Comparison of ENCODE assay signal across 12 mouse cellular contexts in genomic region chr14:31462886-31463285, GRCm38 (mm10). TPM values are rescaled to one million over a fixed set of nuclear protein-coding genes. Genes with fewer than 3 reads are reported as not detected.
DNase-seq lines count a peak whose midpoint lies in the region; ATAC-seq lines count a peak whose summit lies in the region.
"Had no signal": no experiment of that assay in that cellular context is flagged by ENCODE, and none has a peak within 500 bp of the region (broad histone marks: within the 10 kb centered on the region; RNA-seq: fewer than 3 reads in every experiment).

No protein-coding gene starts in this region.

- no peaks in the 10 kb centered on the region for H3K36me3 ChIP-seq in intestine, embryonic 15.5 days

- H3K9me3 ChIP-seq in intestine, embryonic 15.5 days, result no peaks in the 10 kb centered on the region

- no peaks in the 10 kb centered on the region for H3K4me1 ChIP-seq in intestine, embryonic 15.5 days (replicated peaks)

- H3K4me3 ChIP-seq in intestine, embryonic 15.5 days (replicated peaks), result no peak overlapping the region

- peak overlapping the region; percentile 77 for H3K27ac ChIP-seq in intestine, embryonic 15.5 days

- H3K27me3 ChIP-seq in intestine, embryonic 15.5 days (replicated peaks), result no peaks in the 10 kb centered on the region
- H3K27me3 ChIP-seq: CH12.LX had no signal

- WGBS in intestine, embryonic 15.5 days, result 59% methylated on average over 6 of the region's 6 CpGs

- peak; percentile 65 for ATAC-seq in intestine, embryonic 15.5 days

- H3K9ac ChIP-seq in intestine, embryonic 15.5 days, result no peak overlapping the region

- DNase-seq in kidney, postnatal 10 days, result peak; percentile 57
- DNase-seq in kidney, adult 8-10 months, result no peak
- DNase-seq in forelimb bud, embryonic 11.5 days (ENCODE audit: low read depth, low spot score), result peak; percentile 17
- DNase-seq in lung, postnatal 4 days, result peak; percentile 23 to 65
- DNase-seq in cerebellum, postnatal 10 days, result no peak
- no peak for DNase-seq in gastrocnemius, postnatal 10 days
- DNase-seq in cerebellum, adult 9-11 months, result no peak
- DNase-seq: cerebellum, postnatal 14 days; midbrain, embryonic 14.5 days; thymus, postnatal 25 days had no signal

- H3K4me2 ChIP-seq in intestine, embryonic 15.5 days (replicated peaks), result no peak overlapping the region

RNA-seq across cellular contexts. Expression of gene Sh3bp5, which starts 27.0 kb away (rescaled TPM):
- polyA plus RNA-seq in intestine, embryonic 15.5 days (2015; fragmentation: Nextera tagmentation; extraction: Ambion mirVana), result 18.1 and 20.6 TPM in 2 replicates
- total RNA-seq in gastrocnemius, postnatal 10 days (2021), result 10 to 100 TPM; 76.2 to 81.0 TPM

RNA-seq across cellular contexts. Expression of gene Eaf1, which starts 31.3 kb away (rescaled TPM):
- polyA plus RNA-seq in intestine, embryonic 15.5 days (2015; fragmentation: Nextera tagmentation; extraction: Ambion mirVana), result 19.9 and 21.4 TPM in 2 replicates
- 10 to 100 TPM; 15.0 to 24.5 TPM for total RNA-seq in gastrocnemius, postnatal 10 days (2021)

RNA-seq across cellular contexts. Expression of gene Mettl6, which starts 32.0 kb away (rescaled TPM):
- 52.9 and 54.1 TPM in 2 replicates for polyA plus RNA-seq in intestine, embryonic 15.5 days (2015; fragmentation: Nextera tagmentation; extraction: Ambion mirVana)
- 10 to 100 TPM; 13.3 to 16.4 TPM for total RNA-seq in gastrocnemius, postnatal 10 days (2021)

Comparison
In these comparisons a context has a peak if more than half of its experiments do, and no peak if none do; other contexts are left out.
1. DNase-seq: peak in kidney, postnatal 10 days (single experiment), forelimb bud, embryonic 11.5 days (single experiment) and lung, postnatal 4 days (2 of 2); none in kidney, adult 8-10 months (0 of 2), cerebellum, postnatal 10 days (0 of 2), gastrocnemius, postnatal 10 days (single experiment) and cerebellum, adult 9-11 months (single experiment).